Mouse (Mus musculus): ENCODE data around the gene Zc3h4.

DNA sequence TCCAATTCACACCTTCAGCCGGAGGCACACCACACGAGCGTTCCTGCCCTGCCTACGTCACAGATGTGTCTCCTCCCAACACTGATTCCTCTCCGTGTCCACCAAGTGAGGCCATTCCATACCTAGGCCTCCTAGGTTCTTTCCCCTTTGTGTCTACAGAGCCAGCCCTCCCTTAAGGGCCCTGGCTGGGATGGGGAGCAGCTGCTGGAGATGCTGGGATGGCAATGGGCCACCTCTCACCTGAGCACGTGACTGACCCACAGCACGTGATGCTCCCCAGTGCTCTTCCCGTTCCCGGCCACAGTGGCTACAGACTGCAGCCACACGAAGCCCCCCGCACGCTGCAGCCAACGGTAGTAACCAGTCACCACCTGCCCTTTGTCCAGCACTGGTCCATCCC is 59.9 kb downstream of the Zc3h4 start:
- TF ChIP-seq TCF12 (IDR thresholded peaks at IDR 0.05; ENCODE audit: insufficient read depth, poor library complexity, severe bottlenecking) (no peak), MYOG (IDR thresholded peaks at IDR 0.05; ENCODE audit: control insufficient read depth in 1 of 3, insufficient read depth in 1 of 3, insufficient read length in 2 of 3, low read depth in 2 of 3) (no peak), POLR2A (IDR thresholded peaks at IDR 0.05; ENCODE audit: insufficient read length, low read depth) (no peak), USF1 (IDR thresholded peaks at IDR 0.05; ENCODE audit: low read depth) (no peak), CEBPB (IDR thresholded peaks at IDR 0.05; ENCODE audit: insufficient read depth, poor library complexity, severe bottlenecking) (no peak), POLR2AphosphoS2 (IDR thresholded peaks at IDR 0.05; ENCODE audit: insufficient read length, low read depth) (no peak)
